Mouse (Mus musculus): ENCODE data around the gene Itpr1.

GRCm38 (mm10) chr6:108309391-108310182 lies 96.7 kb downstream of the Itpr1 start:
- TF ChIP-seq CTCF (IDR thresholded peaks at IDR 0.05; ENCODE audit: insufficient read depth, low read length) (no peak), POLR2A (IDR thresholded peaks at IDR 0.05; ENCODE audit: borderline replicate concordance, extremely low read depth, low read depth, low read length) (no peak)

Data from lung, adult 2 months (tissue).